Mouse (Mus musculus) forebrain, embryonic 12.5 days (tissue): ENCODE measurements around the gene Igfbp7. TPM values are rescaled to one million over a fixed set of nuclear protein-coding genes. Genes with fewer than 3 reads are reported as not detected.

Source experiments
- ATAC-seq: fragments of 200-750 bp; cut with Nextera tagmentation; 2 replicates; pipeline ENCODE4 v1.8.0; 2017; ENCODE audit warnings: moderate TSS enrichment; ENCODE audit not compliant: low FRiP score
- H3K27ac ChIP-seq: fragments of 300-500 bp; sonication (generic); 2 replicates; pipeline ENCODE4 v1.5.1; 2016; ENCODE audit warnings: mild to moderate bottlenecking
- H3K27me3 ChIP-seq: fragments of 300-500 bp; sonication (generic); 2 replicates; pipeline ENCODE4 v1.6.1; 2016; ENCODE audit warnings: mild to moderate bottlenecking
- H3K36me3 ChIP-seq: fragments of 300-500 bp; sonication (generic); replicated peaks from 2 replicates; pipeline ENCODE4 v1.6.1; 2016; ENCODE audit warnings: mild to moderate bottlenecking
- H3K4me1 ChIP-seq: fragments of 300-500 bp; sonication (generic); 2 replicates; pipeline ENCODE4 v1.6.1; 2016
- H3K4me2 ChIP-seq: fragments of 300-500 bp; sonication (generic); 2 replicates; pipeline ENCODE4 v1.6.1; 2016; ENCODE audit warnings: mild to moderate bottlenecking, moderate library complexity
- H3K4me3 ChIP-seq: fragments of 300-500 bp; sonication (generic); replicated peaks from 2 replicates; pipeline ENCODE4 v1.5.1; 2016; ENCODE audit warnings: mild to moderate bottlenecking
- H3K9ac ChIP-seq: fragments of 300-500 bp; sonication (generic); 2 replicates; pipeline ENCODE4 v1.6.1; 2016; ENCODE audit warnings: mild to moderate bottlenecking
- H3K9me3 ChIP-seq: fragments of 300-500 bp; sonication (generic); 2 replicates; pipeline ENCODE4 v1.6.1; 2016
- WGBS: fragments of 180-500 bp; shearing (Covaris S2); methylation state at CpG from one replicate; pipeline ENCODE4 v1.1.7; 2016; 5-methylcytosine and 5-hydroxymethylcytosine counted together
- polyA plus RNA-seq: library from polyadenylated mRNA; unstranded; fragments of >200 nt; fragmentation: Nextera tagmentation; extraction: Ambion mirVana; gene quantifications from 2 replicates; pipeline ENCODE4 v1.2.1, GENCODE M21; 2016

Gene Igfbp7
- polyA plus RNA-seq, 1 experiment from 2014 or later, result 28.9 TPM

GRCm38 (mm10) chr5:77402137-77402536 lies 5.7 kb downstream of the Igfbp7 start:
- Histone ChIP-seq H3K4me3 (no peak overlapping the region), H3K9ac (no peak overlapping the region), H3K4me2 (no peak overlapping the region)

DNA sequence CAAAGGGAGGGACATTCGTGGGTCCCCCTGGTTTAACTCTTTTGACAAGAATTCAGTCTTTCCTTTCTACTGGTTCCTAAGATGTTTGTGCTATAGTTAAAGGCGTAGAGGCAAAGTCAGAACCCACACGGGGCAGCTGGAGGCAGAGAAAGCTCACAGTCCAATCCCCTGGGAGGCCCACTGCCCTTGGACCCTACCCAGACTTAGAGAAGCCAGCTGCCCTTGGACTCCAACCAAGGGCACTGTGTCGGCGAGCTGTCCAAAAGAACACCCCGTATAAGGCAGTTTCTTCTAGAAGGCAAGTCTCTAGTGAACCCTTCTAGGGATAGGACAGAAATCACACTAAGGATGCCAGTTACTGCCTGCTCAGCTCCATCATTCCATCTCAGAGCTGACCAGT lies 7.0 kb downstream of the Igfbp7 start:
- H3K9ac ChIP-seq, result no peak overlapping the region
- H3K4me2 ChIP-seq, result no peak overlapping the region
- WGBS, result 79% methylated on average over 6 of the region's 6 CpGs
- H3K36me3 ChIP-seq, result no peaks in the 10 kb centered on the region
- no peaks in the 10 kb centered on the region for H3K9me3 ChIP-seq
- no peak overlapping the region for H3K4me3 ChIP-seq
- no peak overlapping the region for H3K27ac ChIP-seq
- H3K27me3 ChIP-seq, result peaks cover 17% of the 10 kb centered on the region; the same call in 1 of the 2 replicates
- H3K4me1 ChIP-seq, result peaks cover 25% of the 10 kb centered on the region
- ATAC-seq, result no peak

More at GRCm38 (mm10) chr5:77402137-77402536, 5.7 kb downstream of the Igfbp7 start:
- H3K9me3 ChIP-seq, result no peaks in the 10 kb centered on the region
- H3K36me3 ChIP-seq, result no peaks in the 10 kb centered on the region
- no peak overlapping the region for H3K27ac ChIP-seq
- peaks cover 24% of the 10 kb centered on the region for H3K4me1 ChIP-seq
- 64% methylated on average over 5 of the region's 5 CpGs for WGBS
- no peak for ATAC-seq
- H3K27me3 ChIP-seq, result peaks cover 21% of the 10 kb centered on the region

DNA sequence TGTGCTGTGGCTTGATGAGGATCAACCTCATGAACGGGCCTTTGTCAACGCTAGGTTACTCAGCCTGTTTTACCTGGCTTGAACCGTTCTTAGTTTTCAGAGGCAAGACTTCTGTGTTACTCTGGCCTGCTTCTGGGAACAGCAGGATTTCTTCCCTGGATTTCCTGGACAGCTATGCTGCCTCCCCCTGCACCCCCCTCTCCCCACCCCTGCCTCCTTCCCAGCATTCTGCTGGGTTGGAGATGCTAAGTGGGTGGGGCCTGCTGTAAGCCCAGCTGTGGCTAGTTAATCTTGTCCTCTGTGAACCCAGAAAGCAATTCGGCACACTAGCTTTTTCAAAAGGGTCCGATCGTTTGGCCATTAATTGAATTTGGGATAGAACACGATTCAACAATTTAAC lies 7.7 kb downstream of the Igfbp7 start:
- no peak overlapping the region for H3K9ac ChIP-seq
- 81% methylated on average over 7 of the region's 7 CpGs for WGBS
- peaks cover 13% of the 10 kb centered on the region; the same call in 1 of the 2 replicates for H3K27me3 ChIP-seq
- H3K9me3 ChIP-seq, result no peaks in the 10 kb centered on the region
- no peak overlapping the region for H3K4me2 ChIP-seq
- H3K4me1 ChIP-seq, result peaks cover 25% of the 10 kb centered on the region
- no peaks in the 10 kb centered on the region for H3K36me3 ChIP-seq
- ATAC-seq, result no peak
- H3K27ac ChIP-seq, result no peak overlapping the region
- no peak overlapping the region for H3K4me3 ChIP-seq

GRCm38 (mm10) chr5:77399076-77399475 lies 8.8 kb downstream of the Igfbp7 start:
- Histone ChIP-seq H3K4me1 (peaks cover 25% of the 10 kb centered on the region), H3K27ac (no peak overlapping the region), H3K36me3 (no peaks in the 10 kb centered on the region), H3K4me2 (no peak overlapping the region), H3K9ac (no peak overlapping the region), H3K27me3 (0 out of 2 replicates have a peak, but pooled peaks cover 9% of the 10 kb centered on the region), H3K9me3 (no peaks in the 10 kb centered on the region), H3K4me3 (no peak overlapping the region)
- ATAC-seq, result no peak
- 70% methylated on average over 4 of the region's 4 CpGs for WGBS

DNA sequence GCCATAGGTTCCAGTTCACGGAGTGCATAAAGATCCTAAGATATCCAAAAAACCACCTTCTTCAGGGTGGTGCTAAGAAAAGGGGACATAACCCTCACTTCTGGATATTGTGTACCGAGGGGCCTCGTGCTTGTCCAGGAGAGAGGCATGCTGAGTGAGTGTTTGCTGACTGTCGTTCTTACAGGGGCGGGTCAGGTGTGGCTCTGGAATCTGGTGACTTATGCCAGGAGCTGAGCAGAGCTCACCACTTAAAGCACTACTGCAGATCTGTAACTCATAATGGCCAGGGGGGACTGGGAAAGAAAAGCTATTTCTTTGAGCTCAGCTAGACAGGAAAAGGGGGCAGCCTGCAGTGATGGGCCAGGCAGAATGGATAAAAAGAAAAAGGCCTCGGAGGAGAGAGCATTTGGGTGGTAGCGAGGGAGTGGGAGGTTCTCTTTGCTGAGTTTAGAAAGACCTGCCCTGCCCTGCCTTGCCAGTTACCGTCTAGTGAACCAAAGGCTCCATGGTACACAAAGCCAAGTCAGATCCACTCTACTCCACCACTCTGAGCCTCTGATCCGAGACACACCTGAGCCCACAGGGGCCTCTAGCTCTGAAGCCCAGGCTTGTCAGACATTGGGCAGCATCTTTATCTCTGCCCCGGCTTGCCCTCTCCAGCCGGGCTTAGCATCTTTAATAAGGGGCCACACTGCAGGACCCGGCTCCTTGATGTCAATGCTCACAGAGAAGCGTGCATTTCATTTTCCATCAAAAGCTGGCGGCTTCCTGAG lies 9.4 kb downstream of the Igfbp7 start:
- H3K4me3 ChIP-seq, result no peak overlapping the region
- H3K27ac ChIP-seq, result no peak overlapping the region
- peaks cover 25% of the 10 kb centered on the region for H3K4me1 ChIP-seq
- ATAC-seq, result no peak
- H3K27me3 ChIP-seq, result 0 out of 2 replicates have a peak, but pooled peaks cover 9% of the 10 kb centered on the region
- no peak overlapping the region for H3K9ac ChIP-seq
- no peaks in the 10 kb centered on the region for H3K9me3 ChIP-seq
- WGBS, result 66% methylated on average over 14 of the region's 14 CpGs
- no peak overlapping the region for H3K4me2 ChIP-seq
- no peaks in the 10 kb centered on the region for H3K36me3 ChIP-seq

DNA sequence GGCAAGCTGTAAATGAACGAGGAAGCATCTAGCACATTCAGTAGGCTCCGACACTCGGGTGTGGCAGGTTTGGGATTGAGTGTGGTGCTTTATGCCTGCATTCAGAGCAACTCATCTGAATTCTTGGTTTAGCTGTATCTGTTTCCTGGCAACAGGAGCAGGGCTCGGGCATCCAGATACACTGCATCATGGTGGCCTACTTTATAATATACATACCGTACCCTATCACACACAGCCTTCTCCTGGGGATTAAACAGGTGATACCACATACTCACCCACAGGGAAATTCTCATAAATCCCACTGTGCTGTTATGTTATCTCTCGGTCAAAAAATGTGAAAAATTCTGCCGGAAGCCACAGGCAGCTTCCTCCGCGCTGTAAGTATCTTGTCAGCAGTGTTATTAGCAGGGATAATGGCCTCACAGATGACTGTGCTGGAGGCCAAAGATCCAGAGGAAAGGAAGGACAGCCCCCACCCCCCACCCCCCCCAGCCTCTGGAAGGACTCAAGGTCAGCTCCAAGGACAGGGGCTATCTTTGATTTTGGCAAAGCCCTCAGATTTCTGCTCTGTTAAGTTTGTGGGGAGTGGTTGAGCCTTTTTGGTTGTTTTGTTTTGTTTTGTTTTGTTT lies 13.7 kb downstream of the Igfbp7 start:
- H3K27me3 ChIP-seq, result 0 out of 2 replicates have a peak, but pooled peaks cover 5% of the 10 kb centered on the region
- peaks cover 20% of the 10 kb centered on the region for H3K4me1 ChIP-seq
- no peaks in the 10 kb centered on the region for H3K9me3 ChIP-seq
- no peaks in the 10 kb centered on the region for H3K36me3 ChIP-seq
- ATAC-seq, result no peak
- H3K4me2 ChIP-seq, result no peak overlapping the region
- H3K9ac ChIP-seq, result no peak overlapping the region
- WGBS, result 72% methylated on average over 9 of the region's 9 CpGs
- H3K27ac ChIP-seq, result no peak overlapping the region
- H3K4me3 ChIP-seq, result no peak overlapping the region

DNA sequence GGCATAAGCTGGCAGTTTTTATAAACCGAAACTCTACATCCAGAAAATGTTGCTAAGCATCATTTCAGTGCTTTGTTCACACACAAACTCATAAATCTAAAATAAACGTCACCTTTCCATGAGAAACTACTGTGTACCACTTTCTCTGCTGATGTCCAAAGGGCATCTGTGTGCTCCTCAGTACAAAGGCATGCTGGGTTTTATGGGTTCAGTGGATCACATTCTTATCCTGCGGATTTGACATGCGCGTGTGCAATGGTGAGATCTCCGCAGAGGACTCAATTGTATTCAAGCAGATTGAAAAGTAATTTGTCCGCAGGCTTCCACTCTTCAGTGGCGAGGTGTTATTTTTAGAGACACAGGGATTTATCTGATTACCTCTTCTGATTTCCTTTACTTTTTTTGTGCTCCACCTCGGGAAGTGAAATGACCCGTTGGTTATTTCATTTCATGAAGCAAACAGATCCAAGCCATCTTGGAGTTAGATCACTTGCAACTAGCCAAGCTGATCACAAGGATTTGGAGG lies 14.7 kb downstream of the Igfbp7 start:
- no peak overlapping the region for H3K4me3 ChIP-seq
- no peak overlapping the region for H3K27ac ChIP-seq
- peaks cover 11% of the 10 kb centered on the region for H3K4me1 ChIP-seq
- no peak overlapping the region for H3K9ac ChIP-seq
- no peaks in the 10 kb centered on the region for H3K9me3 ChIP-seq
- WGBS, result 85% methylated on average over 10 of the region's 10 CpGs
- no peak for ATAC-seq
- H3K27me3 ChIP-seq, result 0 out of 2 replicates have a peak, but pooled peaks cover 5% of the 10 kb centered on the region
- H3K36me3 ChIP-seq, result no peaks in the 10 kb centered on the region
- no peak overlapping the region for H3K4me2 ChIP-seq

GRCm38 (mm10) chr5:77390272-77390671 lies 17.6 kb downstream of the Igfbp7 start:
- no peak overlapping the region for H3K4me3 ChIP-seq
- H3K27ac ChIP-seq, result no peak overlapping the region
- no peak overlapping the region for H3K9ac ChIP-seq
- H3K4me1 ChIP-seq, result no peaks in the 10 kb centered on the region; the same call in 1 of the 2 replicates
- no peaks in the 10 kb centered on the region for H3K36me3 ChIP-seq
- no peaks in the 10 kb centered on the region for H3K27me3 ChIP-seq
- no peak for ATAC-seq
- H3K9me3 ChIP-seq, result no peaks in the 10 kb centered on the region
- 93% methylated on average over 2 of the region's 2 CpGs for WGBS
- no peak overlapping the region for H3K4me2 ChIP-seq

GRCm38 (mm10) chr5:77388359-77388758 lies 19.5 kb downstream of the Igfbp7 start:
- WGBS, result 88% methylated on average over 6 of the region's 6 CpGs
- Histone ChIP-seq H3K9me3 (no peaks in the 10 kb centered on the region), H3K9ac (no peak overlapping the region)

GRCm38 (mm10) chr5:77387414-77387704 lies 20.5 kb downstream of the Igfbp7 start:
- Histone ChIP-seq H3K4me1 (no peaks in the 10 kb centered on the region), H3K27ac (no peak overlapping the region), H3K27me3 (no peaks in the 10 kb centered on the region), H3K4me2 (no peak overlapping the region), H3K9me3 (no peaks in the 10 kb centered on the region), H3K9ac (no peak overlapping the region), H3K4me3 (no peak overlapping the region), H3K36me3 (no peaks in the 10 kb centered on the region)
- WGBS, result 91% methylated on average over 8 of the region's 8 CpGs
- ATAC-seq, result no peak

More at GRCm38 (mm10) chr5:77388359-77388758, 19.5 kb downstream of the Igfbp7 start:
- Histone ChIP-seq H3K4me3 (no peak overlapping the region), H3K4me2 (no peak overlapping the region), H3K4me1 (no peaks in the 10 kb centered on the region), H3K27me3 (no peaks in the 10 kb centered on the region), H3K36me3 (no peaks in the 10 kb centered on the region), H3K27ac (no peak overlapping the region)
- ATAC-seq, result no peak

DNA sequence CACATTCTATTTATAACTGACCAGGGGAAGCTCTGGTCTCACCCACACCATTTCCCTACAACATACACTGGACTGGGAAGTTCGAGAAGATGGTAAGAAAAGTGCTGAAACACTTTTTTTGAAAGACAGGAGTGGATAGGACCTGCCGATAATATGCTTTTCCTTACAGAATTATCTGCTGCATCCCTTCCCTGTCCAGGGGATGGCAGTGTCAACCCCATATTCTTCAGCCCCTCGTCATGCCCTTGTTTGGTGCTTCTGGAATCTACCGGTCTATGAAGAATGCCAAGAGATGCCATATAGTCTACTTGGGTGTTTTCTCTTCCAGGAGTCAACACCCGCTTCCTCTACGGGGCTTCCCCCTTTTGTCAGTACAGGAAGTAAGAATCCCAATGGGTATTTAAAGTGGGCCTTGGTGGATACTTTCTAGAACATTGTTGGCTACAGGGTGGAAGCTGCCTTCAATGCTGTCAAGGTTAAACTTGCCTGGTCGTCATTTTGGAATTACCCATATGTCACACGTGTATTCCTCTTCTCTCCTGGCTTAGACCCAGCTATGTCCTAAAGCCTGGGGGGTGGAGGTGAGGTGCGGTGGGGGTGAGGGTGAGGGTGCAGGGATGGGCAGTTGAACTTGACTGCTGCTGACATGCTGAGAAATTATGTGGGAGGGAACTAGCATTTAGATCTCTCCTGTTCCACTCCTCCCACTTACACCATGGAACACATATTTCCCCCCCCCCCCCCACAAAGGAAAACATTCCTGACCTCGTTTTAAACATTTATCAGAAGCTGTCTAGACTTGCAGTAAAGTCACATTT lies 21.0 kb downstream of the Igfbp7 start:
- no peak for ATAC-seq
- Histone ChIP-seq H3K27ac (no peak overlapping the region), H3K27me3 (no peaks in the 10 kb centered on the region), H3K9me3 (no peaks in the 10 kb centered on the region), H3K4me1 (no peaks in the 10 kb centered on the region), H3K4me2 (no peak overlapping the region), H3K9ac (no peak overlapping the region), H3K36me3 (no peaks in the 10 kb centered on the region), H3K4me3 (no peak overlapping the region)
- 77% methylated on average over 10 of the region's 10 CpGs for WGBS

DNA sequence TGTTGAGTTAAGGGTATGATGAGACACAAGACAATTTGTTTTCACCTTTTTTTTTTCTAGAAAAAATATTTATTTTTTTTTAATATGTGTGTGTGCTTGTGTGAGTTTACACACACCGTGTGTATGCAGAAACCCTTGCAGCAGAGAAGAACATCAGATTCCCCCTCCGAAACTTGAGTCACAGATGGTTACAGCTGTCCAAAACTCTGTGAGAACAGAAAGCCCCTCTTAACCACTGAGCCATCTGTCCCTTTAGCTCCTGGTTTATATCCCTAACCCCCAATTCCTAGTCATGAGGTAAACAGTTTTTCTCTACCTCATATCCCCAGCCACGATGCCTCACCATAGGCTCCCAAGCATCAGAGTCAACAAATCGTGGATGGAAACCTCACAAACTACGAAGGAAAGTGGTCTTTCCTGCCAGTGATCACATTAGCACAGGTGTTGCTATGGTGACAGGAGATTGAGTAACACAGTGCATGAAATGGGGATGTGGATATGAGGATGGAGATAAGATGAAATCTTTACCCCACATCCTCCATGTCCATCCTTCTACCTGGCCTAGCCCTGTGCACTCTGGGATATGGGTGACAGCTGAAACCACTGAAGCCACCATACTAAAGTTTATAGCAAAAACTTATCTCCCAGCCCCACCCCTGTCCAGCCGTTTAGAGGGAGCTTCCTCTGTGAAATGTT lies 21.8 kb downstream of the Igfbp7 start:
- Histone ChIP-seq H3K27me3 (no peaks in the 10 kb centered on the region), H3K4me2 (no peak overlapping the region), H3K27ac (no peak overlapping the region), H3K36me3 (no peaks in the 10 kb centered on the region), H3K4me3 (no peak overlapping the region), H3K4me1 (no peaks in the 10 kb centered on the region; the same call in 1 of the 2 replicates), H3K9me3 (no peaks in the 10 kb centered on the region), H3K9ac (no peak overlapping the region)
- ATAC-seq, result no peak
- WGBS, result 86% methylated on average over 6 of the region's 6 CpGs
